Mouse (Mus musculus) megakaryocyte, adult 5-6 weeks (primary cell): ENCODE results near the gene Col28a1. TPM values are rescaled to one million over a fixed set of nuclear protein-coding genes. Genes with fewer than 3 reads are reported as not detected.
A peak's percentile ranks its signal among the peaks of the same experiment; 100 is the strongest.
"Not testable (repeated sequence)": the region's sequence is repeated elsewhere in the genome, so short reads cannot be mapped to it uniquely, and the experiment has no call there.

Source experiments
- ATAC-seq: 2 replicates; pipeline ENCODE4 v1.8.0; 2016; ENCODE audit warnings: mild to moderate bottlenecking, inconsistent platforms; ENCODE audit not compliant: poor library complexity, severe bottlenecking
- total RNA-seq, 2 experiments: library from RNA; stranded (forward) in 1 of 2; stranded (reverse) in 1 of 2; fragments of 153-499, 151-499 nt in 1 of 2; fragments of 221-1000, 200-1000 nt in 1 of 2; gene quantifications; 2 replicates each; pipeline versions ENCODE4 v1.2.3 to v1.2.4; 2015 to 2017

The Col28a1 gene
- total RNA-seq, 2 experiments from 2014 or later, result 0.02 TPM; not detected in 1

DNA sequence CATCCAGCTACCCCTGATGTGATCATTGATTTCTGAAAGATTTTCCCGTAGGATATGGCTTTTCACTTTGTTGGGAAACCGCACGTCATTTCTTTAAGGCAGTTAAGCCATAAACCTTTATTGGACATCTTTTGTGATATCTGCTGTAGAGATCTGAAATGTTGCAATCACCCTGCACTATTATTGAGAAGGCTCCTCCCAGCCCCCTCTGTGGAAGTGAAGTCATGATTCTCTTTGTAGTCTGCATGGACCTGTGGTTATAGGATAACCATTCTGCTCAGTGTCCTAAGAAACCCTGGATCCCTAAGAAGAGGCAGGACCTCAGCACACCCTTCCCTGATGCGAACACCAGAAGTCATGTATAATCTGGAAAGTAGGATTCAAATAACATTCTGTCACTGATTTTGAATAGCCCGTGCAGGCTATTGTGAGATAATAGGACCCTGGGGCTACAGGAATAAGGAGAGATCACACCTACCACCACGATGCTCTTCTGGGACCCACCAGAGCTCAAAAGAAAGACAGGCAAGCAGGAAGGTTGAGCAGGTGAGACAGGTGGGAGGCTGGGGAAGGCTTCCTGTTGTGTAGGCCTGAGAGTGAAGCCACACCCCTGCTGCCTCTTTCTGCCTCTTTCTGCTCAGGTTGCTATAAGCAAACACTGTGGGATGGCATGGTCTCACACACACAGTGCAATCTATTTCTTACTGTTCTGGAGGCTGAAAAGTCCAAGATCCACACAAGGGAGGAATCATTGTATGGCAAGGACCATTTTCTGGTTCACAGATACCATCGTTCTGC is 166.9 kb downstream of the Col28a1 start:
- no peak for ATAC-seq

DNA sequence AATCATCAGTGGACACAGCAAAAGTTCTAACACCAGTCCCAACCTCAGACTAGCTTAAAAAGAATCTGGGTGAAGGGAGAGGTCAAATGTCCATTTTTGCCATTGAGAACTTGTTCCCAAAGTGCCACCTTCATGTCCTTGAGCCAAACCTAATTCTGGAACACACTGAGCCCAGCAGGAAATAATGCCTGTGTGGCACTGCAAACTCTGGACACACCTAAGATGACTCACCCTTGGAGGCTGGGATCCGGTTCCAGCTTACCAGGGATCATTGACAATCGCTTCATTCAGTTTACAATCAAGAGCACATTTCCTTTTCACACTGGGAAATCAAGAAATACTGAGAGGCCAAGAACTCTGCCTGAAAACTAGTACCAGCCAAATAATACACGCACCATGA is 168.9 kb downstream of the Col28a1 start:
- no peak for ATAC-seq

DNA sequence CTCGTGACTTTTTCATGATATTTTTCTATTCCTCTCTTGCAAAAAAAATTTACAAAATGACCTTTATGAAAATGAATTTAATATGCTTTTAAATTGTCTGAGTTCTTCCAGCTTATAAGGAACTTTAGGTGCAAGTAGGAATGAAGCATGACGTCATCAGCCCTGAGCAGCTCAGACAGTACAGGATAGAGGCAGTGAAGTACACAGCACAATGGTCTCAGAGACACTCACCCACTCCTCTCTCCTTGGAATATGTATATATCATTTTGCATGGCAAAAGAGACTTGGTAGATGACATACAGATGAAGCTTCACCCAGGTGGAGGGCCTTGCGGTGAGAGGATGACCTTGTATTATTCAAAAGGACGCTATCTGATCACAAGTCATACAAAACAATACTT is 197.7 kb downstream of the Col28a1 start:
- no peak for ATAC-seq

DNA sequence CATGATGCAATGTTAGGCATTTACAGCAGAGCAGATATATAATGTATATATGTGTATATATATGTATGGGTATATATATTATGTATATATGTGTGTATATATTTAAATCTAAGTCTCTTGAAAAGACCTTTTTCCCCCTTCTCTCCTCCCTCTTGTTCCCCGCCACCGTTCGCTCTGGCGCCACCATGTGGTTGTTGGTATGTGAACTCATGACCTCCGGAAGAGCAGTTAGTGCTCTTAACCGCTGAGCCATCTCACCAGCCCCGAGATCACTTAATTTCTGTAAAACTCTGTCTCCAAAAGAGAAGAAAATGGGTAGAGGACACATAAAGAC is 208.8 kb downstream of the Col28a1 start:
- ATAC-seq, result peak; percentile 57

DNA sequence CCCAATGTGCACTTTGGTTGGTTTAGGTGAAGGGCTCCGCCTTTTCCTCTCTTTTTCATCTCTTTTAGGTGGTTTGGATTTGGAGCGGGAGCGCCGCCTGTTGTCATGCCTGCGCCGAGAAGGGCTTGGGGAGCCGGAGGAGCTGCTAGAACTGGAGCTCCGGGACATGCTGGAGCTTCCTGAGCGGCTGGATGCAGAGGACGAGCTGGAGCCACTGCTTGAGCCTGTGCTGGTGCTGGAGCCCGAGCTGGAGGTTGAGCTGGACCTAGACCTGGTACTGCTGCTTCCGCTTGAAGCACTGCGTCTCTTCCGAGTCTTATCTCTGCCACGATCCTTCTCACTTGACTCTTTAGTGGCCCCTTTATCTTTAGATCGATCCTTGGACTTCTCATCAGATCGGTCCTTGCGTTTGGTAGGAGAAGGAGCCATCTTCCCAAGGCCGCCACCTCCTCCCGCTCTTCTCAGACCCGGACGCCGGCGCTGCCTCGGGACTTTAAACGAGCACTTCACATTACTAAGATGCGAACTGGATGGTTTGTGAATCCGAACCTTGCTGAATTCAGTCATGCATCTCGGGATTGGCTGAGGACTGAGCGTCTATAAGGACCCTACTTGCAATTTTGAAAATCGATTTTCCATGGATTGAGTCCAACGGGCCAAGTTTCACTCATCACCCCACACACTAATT is 209.3 kb downstream of the Col28a1 start:
- not testable (repeated sequence) for ATAC-seq

DNA sequence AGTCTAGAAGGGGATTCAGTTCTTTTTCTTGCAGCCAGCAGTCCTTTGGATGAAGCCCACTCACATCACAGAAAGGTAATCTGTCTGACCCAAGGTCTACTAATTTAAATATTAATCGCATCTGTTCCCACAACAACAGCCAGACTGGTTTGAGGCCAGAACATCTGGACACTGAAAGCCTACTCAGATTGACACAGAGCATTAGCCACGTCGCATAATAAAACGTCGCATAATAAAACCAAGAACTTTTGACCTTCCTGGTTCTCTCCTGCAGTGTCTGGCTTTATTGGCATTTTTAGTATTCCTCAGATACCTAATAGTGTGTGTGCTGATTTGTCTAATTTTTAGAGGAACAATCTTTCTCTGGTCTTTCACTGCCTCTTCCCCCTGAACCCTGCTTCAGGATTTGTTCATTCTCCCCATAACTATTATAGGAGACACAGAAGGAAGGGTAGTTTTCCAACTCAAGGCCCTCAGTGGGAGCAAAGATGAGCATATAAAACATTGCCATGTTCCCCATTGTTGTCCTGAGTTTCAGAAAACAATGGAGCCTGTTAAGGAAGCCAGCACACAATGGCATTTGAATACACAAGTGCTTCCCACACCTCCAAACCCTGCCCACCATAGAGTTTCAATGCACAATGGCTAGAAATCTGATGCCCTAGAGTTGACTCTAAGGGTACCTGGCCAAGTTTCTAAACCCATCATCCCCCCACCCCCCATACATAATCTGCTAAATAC is 221.2 kb downstream of the Col28a1 start:
- no peak for ATAC-seq

DNA sequence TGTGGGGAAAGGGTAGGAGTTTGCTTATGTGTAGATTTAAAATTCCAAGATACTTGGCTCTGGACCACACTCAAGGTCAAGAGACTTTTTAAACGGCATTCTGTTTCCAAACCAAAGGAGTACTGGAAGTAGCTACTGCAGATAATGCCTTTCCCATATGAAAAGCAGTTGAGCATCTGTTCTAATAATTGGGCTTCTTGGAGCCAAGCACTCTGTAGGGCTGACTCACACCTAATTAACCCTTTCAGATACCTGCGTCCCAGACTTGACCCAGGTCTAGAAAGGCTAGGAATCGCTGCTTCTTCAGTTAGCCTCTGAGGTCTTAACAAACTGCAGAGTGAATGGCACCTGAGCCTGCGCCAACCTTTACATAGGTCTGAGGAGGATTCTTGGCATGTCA is 223.0 kb downstream of the Col28a1 start:
- ATAC-seq, result no peak

DNA sequence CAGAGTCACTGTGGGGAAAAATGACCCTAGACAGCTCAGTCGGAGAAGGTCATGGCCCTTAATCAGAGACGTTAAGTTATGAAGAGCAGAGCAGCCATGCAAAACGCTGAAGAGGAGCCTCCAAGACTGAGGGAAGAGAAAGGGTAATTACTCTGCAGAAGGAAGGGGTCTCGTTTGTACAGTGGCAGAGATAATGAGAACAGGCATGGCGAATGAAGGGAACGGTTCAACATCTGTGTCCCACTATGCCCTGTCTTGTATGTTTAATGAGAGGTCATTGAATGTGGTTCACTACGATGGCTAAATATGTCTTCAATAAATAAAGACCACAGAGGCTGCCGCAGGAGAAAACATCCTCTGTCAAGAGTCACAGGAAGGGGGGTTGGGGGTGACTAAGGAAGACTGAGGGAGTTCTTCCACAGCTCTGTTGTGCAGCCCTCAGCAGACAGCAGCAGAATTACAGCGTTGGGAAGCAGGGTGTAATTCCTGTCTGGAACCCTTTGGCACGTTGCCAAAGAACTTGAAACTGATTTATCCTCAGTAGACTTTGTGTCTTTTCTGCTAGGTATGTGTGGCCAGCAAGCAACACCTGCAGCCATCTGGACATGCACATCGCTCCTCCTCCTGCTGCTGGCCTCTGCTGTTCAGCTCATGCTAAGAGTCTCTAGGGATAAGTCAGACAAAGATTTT is 226.4 kb downstream of the Col28a1 start:
- no peak for ATAC-seq

DNA sequence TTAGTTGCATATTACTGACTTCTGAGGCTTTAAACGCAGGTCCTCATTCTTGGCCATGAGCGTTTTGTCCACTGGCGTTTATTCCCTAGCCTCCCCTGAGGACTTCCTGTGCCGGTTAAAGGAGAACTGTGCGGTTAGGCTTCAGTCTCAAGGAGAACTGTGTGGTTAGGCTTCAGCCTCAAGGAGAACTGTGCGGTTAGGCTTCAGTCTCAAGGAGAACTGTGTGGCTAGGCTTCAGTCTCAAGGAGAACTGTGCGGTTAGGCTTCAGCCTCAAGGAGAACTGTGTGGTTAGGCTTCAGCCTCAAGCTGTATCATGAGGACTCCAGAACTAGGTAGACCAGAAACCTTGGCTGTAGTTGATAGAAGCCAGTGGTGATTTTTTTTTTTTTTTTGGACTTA is 229.7 kb downstream of the Col28a1 start:
- peak; percentile 40 for ATAC-seq

DNA sequence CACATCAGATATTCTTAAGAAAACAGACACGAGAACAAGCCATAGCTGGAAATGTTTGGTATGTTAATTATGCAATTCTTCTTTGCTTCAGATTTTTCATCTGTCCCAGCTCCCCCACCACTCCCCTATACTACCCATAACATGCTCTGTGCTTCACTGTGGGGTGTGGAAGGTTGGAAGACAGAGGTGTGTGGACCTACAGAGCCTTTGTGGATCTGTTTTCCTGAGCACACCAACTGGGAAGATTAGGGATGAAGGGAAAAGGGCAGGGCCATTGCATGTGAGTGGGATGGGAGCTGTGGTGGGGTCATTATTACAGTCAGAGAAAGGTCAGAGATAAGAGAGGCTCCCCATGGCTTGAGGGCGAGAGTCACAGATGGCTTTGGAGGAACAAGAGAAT is 240.2 kb downstream of the Col28a1 start:
- no peak for ATAC-seq

DNA sequence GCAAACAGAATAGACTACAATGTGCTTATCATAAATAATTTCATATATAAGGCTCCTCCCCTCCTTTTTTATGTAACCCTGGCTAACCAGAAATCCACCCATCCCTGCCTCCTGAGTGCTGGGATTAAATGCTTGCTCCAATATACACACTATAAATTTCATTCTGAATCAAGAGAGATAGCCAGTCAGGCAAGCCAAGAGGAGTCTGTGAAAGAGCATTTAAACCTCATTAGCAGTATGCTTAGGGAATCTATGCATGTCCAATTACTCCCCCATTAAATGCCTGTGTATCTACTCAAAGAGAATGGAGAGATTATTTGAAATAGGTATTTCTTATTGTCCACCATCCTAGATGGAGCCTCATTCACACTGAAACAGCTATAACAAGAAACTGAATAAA is 240.6 kb downstream of the Col28a1 start:
- no peak for ATAC-seq

Other genes starting within 250 kb of the Col28a1 start
- gene Mios, start 16.6 kb upstream of the Col28a1 start, total RNA-seq (2015), result 11.2 and 13.2 TPM in 2 replicates
- 12.6 and 14.6 TPM in 2 replicates for gene Mios, start 16.6 kb upstream of the Col28a1 start, total RNA-seq (2017)
- 91.2 and 100 TPM in 2 replicates for gene Rpa3, start 66.6 kb upstream of the Col28a1 start, total RNA-seq (2015)
- 64.0 and 76.1 TPM in 2 replicates for gene Rpa3, start 66.6 kb upstream of the Col28a1 start, total RNA-seq (2017)
- gene Umad1, start 66.7 kb upstream of the Col28a1 start, total RNA-seq (2015), result 27.2 and 28.5 TPM in 2 replicates
- gene Umad1, start 66.7 kb upstream of the Col28a1 start, total RNA-seq (2017), result 13.6 and 14.1 TPM in 2 replicates
- gene Gm45062, start 66.8 kb upstream of the Col28a1 start, total RNA-seq (2015), result 3.2 and 5.0 TPM in 2 replicates
- gene Gm45062, start 66.8 kb upstream of the Col28a1 start, total RNA-seq (2017), result 8.0 and 9.8 TPM in 2 replicates